Mouse (Mus musculus) liver, postnatal 0 days (tissue): ENCODE data around the gene Klhl24. TPM values are rescaled to one million over a fixed set of nuclear protein-coding genes. Genes with fewer than 3 reads are reported as not detected.

Experiments
- ATAC-seq: fragments of 200-750 bp; cut with Nextera tagmentation; 2 replicates; pipeline ENCODE4 v1.8.0; 2017; ENCODE audit warnings: mild to moderate bottlenecking, moderate library complexity
- DNase-seq: peaks from one replicate; pipeline ENCODE4 v3.0.0-alpha.2; 2016
- H3K27ac ChIP-seq: fragments of 300-500 bp; sonication (generic); 2 replicates; pipeline ENCODE4 v1.5.1; 2014; ENCODE audit warnings: antibody characterized with exemption, moderate library complexity, mild to moderate bottlenecking, low read depth
- H3K27me3 ChIP-seq: fragments of 300-500 bp; sonication (generic); 2 replicates; pipeline ENCODE4 v1.6.1; 2014; ENCODE audit warnings: low read length, control low read depth, mixed read lengths; ENCODE audit not compliant: insufficient read depth
- H3K36me3 ChIP-seq: fragments of 300-500 bp; sonication (generic); replicated peaks from 2 replicates; pipeline ENCODE4 v1.6.1; 2014; ENCODE audit warnings: mild to moderate bottlenecking, control low read depth, low read length, moderate library complexity, mixed read lengths; ENCODE audit not compliant: insufficient read depth
- H3K4me1 ChIP-seq: fragments of 300-500 bp; sonication (generic); 2 replicates; pipeline ENCODE4 v1.6.1; 2014; ENCODE audit warnings: antibody characterized with exemption, mild to moderate bottlenecking, control low read depth; ENCODE audit not compliant: insufficient read depth
- H3K4me2 ChIP-seq: fragments of 300-500 bp; sonication (generic); 2 replicates; pipeline ENCODE4 v1.6.1; 2014; ENCODE audit warnings: low read depth, mild to moderate bottlenecking, low read length, moderate library complexity, mixed read lengths
- H3K4me3 ChIP-seq: fragments of 300-500 bp; sonication (generic); 2 replicates; pipeline ENCODE4 v1.5.1; 2014; ENCODE audit warnings: low read depth, low read length
- H3K9ac ChIP-seq: fragments of 300-500 bp; sonication (generic); replicated peaks from 2 replicates; pipeline ENCODE4 v1.6.1; 2014; ENCODE audit warnings: mild to moderate bottlenecking, moderate library complexity
- H3K9me3 ChIP-seq: fragments of 300-500 bp; sonication (generic); 2 replicates; pipeline ENCODE4 v1.6.1; 2016; ENCODE audit warnings: mild to moderate bottlenecking, control low read depth, low read length, mixed read lengths
- CTCF ChIP-seq: sonication (generic); IDR thresholded peaks from 2 replicates; pipeline ENCODE4 v1.5.1; 2016; ENCODE audit warnings: antibody characterized with exemption, low read depth
- EP300 ChIP-seq: IDR thresholded peaks from 2 replicates; pipeline ENCODE4 v1.6.1; 2016; ENCODE audit warnings: antibody characterized with exemption, low read depth, mild to moderate bottlenecking
- WGBS: fragments of 180-500 bp; shearing (Covaris S2); extraction: QIAGEN DNeasy Blood & Tissue Kit; methylation state at CpG from one replicate; pipeline ENCODE4 v1.1.7; 2014; ENCODE audit not compliant: insufficient replicate concordance; 5-methylcytosine and 5-hydroxymethylcytosine counted together
- polyA plus RNA-seq: library from polyadenylated mRNA; unstranded; fragments of >200 nt; fragmentation: Nextera tagmentation; extraction: Ambion mirVana; gene quantifications from 2 replicates; pipeline ENCODE4 v1.2.1, GENCODE M21; 2015

The Klhl24 gene
- polyA plus RNA-seq, 1 experiment from 2014 or later = 10.5 TPM

GRCm38 (mm10) chr16:20169071-20169470, 71.7 kb downstream of the Klhl24 start:
- 82% methylated on average over 3 of the region's 3 CpGs for WGBS
- H3K4me3 ChIP-seq = no peak overlapping the region
- H3K9me3 ChIP-seq = no peaks in the 10 kb centered on the region
- TF ChIP-seq EP300 (no peak), CTCF (no peak)
- no peak overlapping the region for H3K4me2 ChIP-seq
- ATAC-seq = no peak
- H3K4me1 ChIP-seq = peaks cover 3% of the 10 kb centered on the region; the same call in 1 of the 2 replicates
- no peak for DNase-seq
- 0 out of 2 replicates have a peak overlapping the region, but pooled peaks have one; percentile 19 for H3K27ac ChIP-seq
- no peaks in the 10 kb centered on the region for H3K27me3 ChIP-seq
- no peak overlapping the region for H3K9ac ChIP-seq
- peaks cover 52% of the 10 kb centered on the region for H3K36me3 ChIP-seq

GRCm38 (mm10) chr16:20169471-20170106, 72.2 kb downstream of the Klhl24 start:
- whole genome bisulfite sequencing = 62% methylated on average over 3 of the region's 3 CpGs
- no peak overlapping the region for H3K4me3 ChIP-seq
- H3K4me1 ChIP-seq = peaks cover 3% of the 10 kb centered on the region; the same call in 1 of the 2 replicates
- H3K9ac ChIP-seq = no peak overlapping the region
- peak; percentile 90 for ATAC-seq
- H3K27ac ChIP-seq = 0 out of 2 replicates have a peak overlapping the region, but pooled peaks have one; percentile 19
- no peaks in the 10 kb centered on the region for H3K9me3 ChIP-seq
- DNase-seq = peak; percentile 19
- H3K4me2 ChIP-seq = no peak overlapping the region
- H3K36me3 ChIP-seq = peaks cover 54% of the 10 kb centered on the region
- TF ChIP-seq EP300 = no peak
- peak; percentile 35 for TF ChIP-seq CTCF
- H3K27me3 ChIP-seq = no peaks in the 10 kb centered on the region

Other genes starting within 250 kb of the Klhl24 start
- 17.1 and 17.2 TPM in 2 replicates for gene Klhl6, start 114.5 kb upstream of the Klhl24 start, polyA plus RNA-seq
- 1.6 and 2.0 TPM in 2 replicates for gene Yeats2, start 43.5 kb downstream of the Klhl24 start, polyA plus RNA-seq
- not detected in 2 replicates for gene Map6d1, start 143.8 kb downstream of the Klhl24 start, polyA plus RNA-seq
- gene Parl, start 204.8 kb downstream of the Klhl24 start, polyA plus RNA-seq = 51.7 and 54.9 TPM in 2 replicates
- not detected in 2 replicates for gene Cyp2ab1, start 227.9 kb downstream of the Klhl24 start, polyA plus RNA-seq